Mouse (Mus musculus) kidney, postnatal 0 days (tissue): ENCODE measurements around the gene Rps6ka5. TPM values are rescaled to one million over a fixed set of nuclear protein-coding genes. Genes with fewer than 3 reads are reported as not detected.

Experiments
- ATAC-seq: fragments of 200-750 bp; cut with Nextera tagmentation; replicated peaks from 2 replicates; pipeline ENCODE4 v1.8.0; 2017; ENCODE audit warnings: low read depth, moderate number of reproducible peaks, moderate TSS enrichment, moderate library complexity; ENCODE audit not compliant: low FRiP score
- DNase-seq: peaks from one replicate; pipeline ENCODE4 v3.0.0-alpha.2; 2016; ENCODE audit warnings: low spot score
- H3K27ac ChIP-seq: fragments of 300-500 bp; sonication (generic); 2 replicates; pipeline ENCODE4 v1.5.1; 2014; ENCODE audit warnings: mild to moderate bottlenecking
- H3K27me3 ChIP-seq: fragments of 300-500 bp; sonication (generic); 2 replicates; pipeline ENCODE4 v1.6.1; 2014; ENCODE audit warnings: low read length, mixed read lengths; ENCODE audit not compliant: insufficient read depth
- H3K36me3 ChIP-seq: fragments of 300-500 bp; sonication (generic); 2 replicates; pipeline ENCODE4 v1.6.1; 2014; ENCODE audit warnings: low read length, mixed read lengths; ENCODE audit not compliant: insufficient read depth
- H3K4me1 ChIP-seq: fragments of 300-500 bp; sonication (generic); replicated peaks from 2 replicates; pipeline ENCODE4 v1.6.1; 2014; ENCODE audit warnings: antibody characterized with exemption, low read length, mixed read lengths; ENCODE audit not compliant: insufficient read depth
- H3K4me2 ChIP-seq: fragments of 300-500 bp; sonication (generic); 2 replicates; pipeline ENCODE4 v1.6.1; 2014; ENCODE audit warnings: mild to moderate bottlenecking, low read length, moderate library complexity, mixed read lengths
- H3K4me3 ChIP-seq: fragments of 300-500 bp; sonication (generic); replicated peaks from 2 replicates; pipeline ENCODE4 v1.5.1; 2014; ENCODE audit warnings: low read depth, low read length
- H3K9ac ChIP-seq: fragments of 300-500 bp; sonication (generic); 2 replicates; pipeline ENCODE4 v1.6.1; 2014; ENCODE audit warnings: low read depth, low read length
- H3K9me3 ChIP-seq: fragments of 300-500 bp; sonication (generic); replicated peaks from 2 replicates; pipeline ENCODE4 v1.6.1; 2016; ENCODE audit warnings: low read length, inconsistent platforms, mixed read lengths
- CTCF ChIP-seq: IDR thresholded peaks from 2 replicates; pipeline ENCODE4 v1.5.1; 2016; ENCODE audit warnings: antibody characterized with exemption, low read depth, mild to moderate bottlenecking, moderate library complexity
- WGBS: fragments of 180-500 bp; shearing (Covaris S2); extraction: QIAGEN DNeasy Blood & Tissue Kit; methylation state at CpG from one replicate; pipeline ENCODE4 v1.1.7; 2014; 5-methylcytosine and 5-hydroxymethylcytosine counted together
- polyA plus RNA-seq: library from polyadenylated mRNA; unstranded; fragments of >200 nt; fragmentation: Nextera tagmentation; extraction: Ambion mirVana; gene quantifications from 2 replicates; pipeline ENCODE4 v1.2.1, GENCODE M21; 2015

Rps6ka5 gene
- polyA plus RNA-seq, 1 experiment from 2014 or later = 3.8 TPM

DNA sequence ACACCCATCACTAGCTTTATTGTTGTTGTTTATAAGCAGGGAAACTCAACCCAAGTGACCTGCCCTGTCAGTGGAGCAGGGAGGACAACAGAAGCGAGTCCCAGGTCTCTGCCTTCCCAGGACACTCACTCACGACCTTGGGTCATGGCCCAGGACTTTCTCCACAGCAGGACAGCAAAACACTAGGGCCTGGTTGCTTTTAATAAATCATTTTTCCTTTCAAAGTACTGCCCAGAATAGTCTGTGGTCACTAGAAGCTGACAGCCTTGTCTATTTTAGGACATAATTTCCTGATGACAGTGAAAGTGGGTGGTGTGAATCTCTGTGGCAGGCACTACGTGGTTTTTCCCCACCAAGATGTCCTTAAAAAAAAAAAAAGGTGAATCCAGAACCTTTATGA is 198.5 kb downstream of the Rps6ka5 start:
- Histone ChIP-seq H3K4me2 (no peak overlapping the region), H3K9me3 (no peaks in the 10 kb centered on the region), H3K36me3 (no peaks in the 10 kb centered on the region), H3K4me3 (no peak overlapping the region), H3K9ac (no peak overlapping the region), H3K27me3 (no peaks in the 10 kb centered on the region), H3K27ac (0 out of 2 replicates have a peak overlapping the region, but pooled peaks have one; percentile 73), H3K4me1 (peaks cover 12% of the 10 kb centered on the region)
- 26% methylated on average over 3 of the region's 3 CpGs for WGBS
- ATAC-seq = no peak
- DNase-seq = no peak
- TF ChIP-seq CTCF = no peak

DNA sequence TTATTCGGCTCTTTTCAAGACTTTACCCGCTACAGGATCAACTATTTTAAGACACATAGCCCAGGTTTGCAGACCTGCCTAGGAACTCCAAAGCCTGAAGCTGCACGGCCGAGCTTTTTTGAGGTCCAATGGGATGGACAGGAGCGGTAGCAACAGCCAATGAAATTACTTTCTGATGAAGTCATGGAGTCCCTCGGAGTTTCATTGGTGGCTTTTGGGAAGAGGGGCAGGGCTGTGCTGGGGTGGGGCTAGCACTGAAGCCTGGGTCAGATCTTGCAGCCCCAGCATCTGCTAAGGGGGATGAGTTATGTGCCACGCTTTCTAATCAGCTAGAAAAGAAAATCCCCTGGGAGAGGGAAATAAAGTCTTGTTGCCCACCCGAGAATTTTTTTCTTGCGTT is 199.0 kb downstream of the Rps6ka5 start:
- ATAC-seq = peak; percentile 96
- no peak for TF ChIP-seq CTCF
- WGBS = 3% methylated on average over 9 of the region's 9 CpGs
- H3K27ac ChIP-seq = no peak overlapping the region
- peak overlapping the region; percentile 40 for H3K4me2 ChIP-seq
- no peaks in the 10 kb centered on the region for H3K27me3 ChIP-seq
- no peaks in the 10 kb centered on the region for H3K36me3 ChIP-seq
- no peaks in the 10 kb centered on the region for H3K9me3 ChIP-seq
- H3K9ac ChIP-seq = no peak overlapping the region
- peaks cover 12% of the 10 kb centered on the region for H3K4me1 ChIP-seq
- H3K4me3 ChIP-seq = no peak overlapping the region
- peak; percentile 95 for DNase-seq

DNA sequence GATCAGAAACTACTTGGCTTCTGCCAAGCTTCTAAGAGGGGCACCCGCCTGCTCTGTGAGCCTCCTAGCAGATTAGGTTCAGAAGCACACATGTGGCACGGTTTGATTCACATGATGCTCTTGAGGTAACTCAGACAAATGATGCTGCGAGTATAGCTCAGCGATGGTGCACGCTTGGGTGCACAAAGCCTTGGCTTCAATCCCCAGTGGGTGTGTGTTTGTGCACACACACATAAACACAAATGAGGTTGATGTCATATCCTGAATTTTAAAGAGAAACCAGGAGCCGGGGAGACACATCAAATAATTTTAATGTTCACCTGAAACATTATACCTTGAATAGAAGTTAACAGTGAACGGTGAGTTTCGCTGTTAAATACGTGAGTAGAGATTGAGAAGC is 199.5 kb downstream of the Rps6ka5 start:
- no peak overlapping the region for H3K4me3 ChIP-seq

DNA sequence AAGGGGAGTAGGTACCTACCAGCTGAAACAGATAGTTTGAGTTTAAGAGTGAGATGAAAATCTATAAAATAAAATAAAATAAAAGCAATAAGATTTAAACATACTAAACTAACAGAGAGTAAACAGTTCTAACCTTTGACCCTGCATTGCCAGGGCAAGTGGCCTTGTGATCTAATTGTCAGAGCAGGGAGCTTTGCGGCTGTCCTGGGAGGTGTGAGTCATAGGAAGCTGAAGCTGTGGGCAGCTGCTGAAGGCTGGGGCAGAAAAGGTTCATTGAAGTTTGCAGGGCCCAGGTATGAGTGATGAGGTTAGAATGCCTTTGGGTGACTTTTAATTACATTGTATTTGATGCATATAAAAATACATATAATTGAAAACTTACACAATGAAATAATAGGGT is 200.8 kb downstream of the Rps6ka5 start:
- H3K4me2 ChIP-seq = no peak overlapping the region
- WGBS = 39% methylated on average over 1 of the region's 1 CpGs
- no peaks in the 10 kb centered on the region for H3K9me3 ChIP-seq
- no peaks in the 10 kb centered on the region for H3K27me3 ChIP-seq
- H3K4me3 ChIP-seq = no peak overlapping the region
- no peaks in the 10 kb centered on the region for H3K36me3 ChIP-seq
- no peak for TF ChIP-seq CTCF
- DNase-seq (no peak), ATAC-seq (no peak)
- peaks cover 15% of the 10 kb centered on the region for H3K4me1 ChIP-seq
- H3K27ac ChIP-seq = no peak overlapping the region
- no peak overlapping the region for H3K9ac ChIP-seq

More for the DNA sequence above, 199.5 kb downstream of the Rps6ka5 start:
- no peak for TF ChIP-seq CTCF
- H3K4me2 ChIP-seq = peak overlapping the region; percentile 40
- H3K4me1 ChIP-seq = peaks cover 12% of the 10 kb centered on the region
- no peaks in the 10 kb centered on the region for H3K9me3 ChIP-seq
- ATAC-seq (peak; percentile 44; the same call in 1 of the 2 replicates), DNase-seq (no peak)
- H3K27ac ChIP-seq = no peak overlapping the region
- H3K9ac ChIP-seq = no peak overlapping the region
- WGBS = 51% methylated on average over 9 of the region's 9 CpGs
- no peaks in the 10 kb centered on the region for H3K36me3 ChIP-seq
- H3K27me3 ChIP-seq = no peaks in the 10 kb centered on the region

GRCm38 (mm10) chr12:100520794-100521186 is 206.0 kb downstream of the Rps6ka5 start, which contains the start of gene Ttc7b:
Gene Ttc7b, minus strand, starts transcription at chr12:100520826.
- ATAC-seq (peak; percentile 75), DNase-seq (peak; percentile 67)
- Histone ChIP-seq H3K4me1 (peaks cover 15% of the 10 kb centered on the region; the same call in 1 of the 2 replicates), H3K27me3 (no peaks in the 10 kb centered on the region), H3K9me3 (no peaks in the 10 kb centered on the region), H3K36me3 (no peaks in the 10 kb centered on the region), H3K27ac (peak within 1 kb of the TSS; percentile 70; the same call in 1 of the 2 replicates), H3K9ac (peak within 1 kb of the TSS; percentile 98), H3K4me2 (peak within 1 kb of the TSS; percentile 74), H3K4me3 (peak within 1 kb of the TSS; percentile 84)
- 3% methylated on average over 20 of the region's 42 CpGs for WGBS
- peak; percentile 45 for TF ChIP-seq CTCF

DNA sequence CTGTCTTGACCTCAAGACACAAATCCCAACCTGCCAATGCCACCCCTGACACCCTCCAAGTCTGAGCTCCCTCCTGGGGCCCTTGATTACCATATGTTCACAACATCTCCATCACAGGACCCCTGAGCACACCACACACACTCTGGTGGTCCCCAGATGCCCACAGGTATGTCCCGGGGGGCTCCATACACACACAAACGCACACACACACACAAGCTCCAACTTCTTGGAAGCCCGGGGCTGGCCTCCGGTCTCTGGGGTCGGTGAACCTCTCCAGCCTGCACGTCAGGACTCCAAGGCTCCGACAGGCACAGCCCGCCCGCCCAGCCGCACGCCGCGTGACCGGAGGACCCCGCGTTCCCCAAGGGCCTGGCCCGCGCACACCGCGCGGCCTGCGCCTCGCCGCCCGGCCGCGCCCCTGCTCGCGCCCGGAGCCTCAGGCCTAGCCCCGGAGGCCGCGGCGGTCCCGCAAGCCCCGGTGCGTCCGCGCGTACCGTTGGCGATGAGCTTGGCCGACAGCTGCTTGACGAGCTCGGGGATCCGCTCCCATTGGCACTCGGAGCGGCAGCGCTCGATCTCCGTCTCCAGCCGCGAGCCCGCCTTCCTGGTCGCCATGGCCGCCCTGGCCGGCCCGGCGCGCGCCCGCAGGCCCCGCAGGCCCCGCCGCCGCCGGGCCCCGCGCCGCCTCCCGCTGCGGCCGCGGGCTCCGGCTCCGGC is 206.5 kb downstream of the Rps6ka5 start:
- no peaks in the 10 kb centered on the region for H3K27me3 ChIP-seq
- H3K4me1 ChIP-seq = peaks cover 15% of the 10 kb centered on the region; the same call in 1 of the 2 replicates
- DNase-seq (peak; percentile 49), ATAC-seq (peak; percentile 67)
- peak overlapping the region; percentile 74 for H3K4me2 ChIP-seq
- no peaks in the 10 kb centered on the region for H3K36me3 ChIP-seq
- no peak for TF ChIP-seq CTCF
- WGBS = 0% methylated on average over 48 of the region's 76 CpGs
- peak overlapping the region; percentile 84 for H3K4me3 ChIP-seq
- peak overlapping the region; percentile 98 for H3K9ac ChIP-seq
- no peaks in the 10 kb centered on the region for H3K9me3 ChIP-seq
- peak overlapping the region; percentile 70; the same call in 1 of the 2 replicates for H3K27ac ChIP-seq
